Mouse (Mus musculus) intestine, embryonic 15.5 days (tissue): Measurements from ENCODE around the gene Cby1. TPM values are rescaled to one million over a fixed set of nuclear protein-coding genes. Genes with fewer than 3 reads are reported as not detected.

ENCODE experiments used
- ATAC-seq: fragments of 200-750 bp; cut with Nextera tagmentation; 2 replicates; pipeline ENCODE4 v1.8.0; 2017; ENCODE audit warnings: moderate TSS enrichment, moderate library complexity
- H3K27ac ChIP-seq: fragments of 300-500 bp; sonication (generic); 2 replicates; pipeline ENCODE4 v1.5.1; 2015; ENCODE audit warnings: mild to moderate bottlenecking, inconsistent platforms
- H3K27me3 ChIP-seq: fragments of 300-500 bp; sonication (generic); replicated peaks from 2 replicates; pipeline ENCODE4 v1.6.1; 2015; ENCODE audit warnings: inconsistent platforms
- H3K36me3 ChIP-seq: fragments of 300-500 bp; sonication (generic); 2 replicates; pipeline ENCODE4 v1.6.1; 2015; ENCODE audit warnings: inconsistent platforms
- H3K4me1 ChIP-seq: fragments of 300-500 bp; sonication (generic); replicated peaks from 2 replicates; pipeline ENCODE4 v1.6.1; 2015; ENCODE audit warnings: inconsistent platforms
- H3K4me2 ChIP-seq: fragments of 300-500 bp; sonication (generic); replicated peaks from 2 replicates; pipeline ENCODE4 v1.6.1; 2015; ENCODE audit warnings: mild to moderate bottlenecking, inconsistent platforms
- H3K4me3 ChIP-seq: fragments of 300-500 bp; sonication (generic); replicated peaks from 2 replicates; pipeline ENCODE4 v1.5.1; 2015; ENCODE audit warnings: inconsistent platforms
- H3K9ac ChIP-seq: fragments of 300-500 bp; sonication (generic); 2 replicates; pipeline ENCODE4 v1.6.1; 2015; ENCODE audit warnings: inconsistent platforms
- H3K9me3 ChIP-seq: fragments of 300-500 bp; sonication (generic); 2 replicates; pipeline ENCODE4 v1.6.1; 2016; ENCODE audit warnings: inconsistent platforms
- WGBS: fragments of 180-500 bp; shearing (Covaris S2); methylation state at CpG from one replicate; pipeline ENCODE4 v1.1.7; 2015; 5-methylcytosine and 5-hydroxymethylcytosine counted together
- polyA plus RNA-seq: library from polyadenylated mRNA; unstranded; fragments of >200 nt; fragmentation: Nextera tagmentation; extraction: Ambion mirVana; gene quantifications from 2 replicates; pipeline ENCODE4 v1.2.1, GENCODE M21; 2015

The Cby1 gene
- polyA plus RNA-seq, 1 experiment from 2014 or later: 39.0 TPM

DNA sequence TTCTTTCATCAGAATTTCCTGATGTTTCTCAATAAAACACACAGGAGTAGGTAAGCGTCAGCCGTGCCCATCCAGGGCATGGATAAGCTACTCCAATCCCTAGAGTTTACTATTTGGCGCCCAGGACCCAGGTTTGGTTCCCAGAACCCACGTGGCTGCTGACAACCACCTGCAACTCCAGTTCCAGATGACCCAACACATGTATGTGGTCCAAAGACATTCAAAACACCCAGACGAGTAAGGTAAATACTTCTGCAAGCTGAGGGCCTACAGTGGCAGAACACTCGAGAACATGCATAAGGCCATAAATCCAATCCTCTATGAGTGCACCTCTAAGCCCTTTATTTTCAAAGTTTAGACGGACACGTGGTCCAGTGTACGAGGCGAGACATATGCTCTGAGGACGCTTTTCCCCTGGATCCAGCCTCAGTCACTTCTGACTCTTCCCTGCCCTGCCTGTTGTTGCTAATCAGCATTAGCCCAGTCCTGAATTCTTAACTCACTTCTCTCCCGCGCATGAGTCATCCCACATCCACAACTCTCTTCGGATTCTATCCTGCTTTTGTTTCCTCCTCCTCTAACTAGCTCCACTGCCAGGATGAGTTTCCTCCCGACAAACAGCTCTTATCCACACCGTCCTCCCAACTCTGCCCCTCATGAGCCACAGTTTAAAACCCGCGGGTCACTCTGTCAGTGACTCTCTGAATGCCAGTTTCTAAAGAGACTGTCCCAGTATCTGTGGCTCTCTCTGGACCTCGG is 24.9 kb downstream of the Cby1 start:
- Histone ChIP-seq H3K27me3 (no peaks in the 10 kb centered on the region), H3K9ac (no peak overlapping the region), H3K27ac (no peak overlapping the region), H3K36me3 (0 out of 2 replicates have a peak, but pooled peaks cover 3% of the 10 kb centered on the region), H3K9me3 (no peaks in the 10 kb centered on the region), H3K4me3 (no peak overlapping the region), H3K4me1 (peaks cover 43% of the 10 kb centered on the region), H3K4me2 (peak overlapping the region; percentile 75)
- ATAC-seq: no peak
- WGBS: 55% methylated on average over 19 of the region's 19 CpGs

DNA sequence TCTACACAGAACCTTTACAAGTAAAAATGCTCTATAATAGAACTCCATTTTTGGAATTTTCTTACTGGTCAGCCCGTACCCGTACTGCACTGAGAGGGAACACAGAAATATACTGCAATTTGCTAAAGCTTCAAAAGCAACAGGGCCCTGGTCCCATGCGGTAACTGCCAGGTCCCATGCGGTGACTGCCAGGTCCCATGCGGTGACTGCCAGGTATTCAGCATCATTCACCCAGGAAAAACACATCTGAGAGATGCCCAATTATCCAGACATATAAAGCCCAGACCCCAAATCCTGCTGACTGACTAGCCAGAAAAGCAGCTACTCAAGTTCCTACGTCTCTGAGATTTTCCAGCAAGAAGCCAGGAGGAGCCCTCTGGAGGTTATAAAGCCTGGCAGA is 25.6 kb downstream of the Cby1 start:
- 0 out of 2 replicates have a peak, but pooled peaks cover 2% of the 10 kb centered on the region for H3K36me3 ChIP-seq
- ATAC-seq: no peak
- no peak overlapping the region for H3K27ac ChIP-seq
- 82% methylated on average over 6 of the region's 6 CpGs for WGBS
- no peak overlapping the region for H3K9ac ChIP-seq
- no peak overlapping the region for H3K4me3 ChIP-seq
- peak overlapping the region; percentile 75 for H3K4me2 ChIP-seq
- peaks cover 43% of the 10 kb centered on the region for H3K4me1 ChIP-seq
- no peaks in the 10 kb centered on the region for H3K9me3 ChIP-seq
- no peaks in the 10 kb centered on the region for H3K27me3 ChIP-seq

DNA sequence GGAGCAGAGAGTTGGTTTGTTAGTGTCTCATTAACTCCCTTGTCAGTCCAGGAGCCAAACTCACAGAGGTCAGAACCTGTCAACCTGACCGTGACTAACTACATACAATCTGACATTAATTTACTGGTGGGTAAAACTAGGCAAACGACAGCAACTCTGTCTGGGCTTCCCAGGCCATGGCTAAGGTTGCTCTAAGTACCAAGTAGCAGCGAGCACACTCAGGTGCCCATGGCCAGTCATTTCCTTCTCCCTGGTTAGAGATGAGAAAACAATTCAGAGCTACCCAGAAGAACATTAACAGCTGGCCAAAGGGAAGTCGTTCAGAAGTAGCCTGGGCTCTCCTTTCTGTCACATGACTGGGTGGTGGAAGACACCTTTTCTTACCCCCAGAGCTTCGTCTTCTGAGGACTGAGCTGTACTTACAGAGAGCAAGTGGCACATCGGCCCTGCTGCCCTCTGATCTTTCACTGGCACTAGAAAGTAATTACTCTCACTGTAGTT is 26.2 kb downstream of the Cby1 start:
- WGBS: 19% methylated on average over 6 of the region's 6 CpGs
- ATAC-seq: no peak
- H3K36me3 ChIP-seq: no peaks in the 10 kb centered on the region
- peak overlapping the region; percentile 96 for H3K4me3 ChIP-seq
- H3K4me1 ChIP-seq: peaks cover 43% of the 10 kb centered on the region
- peak overlapping the region; percentile 91 for H3K9ac ChIP-seq
- H3K27me3 ChIP-seq: no peaks in the 10 kb centered on the region
- H3K4me2 ChIP-seq: peak overlapping the region; percentile 75
- no peaks in the 10 kb centered on the region for H3K9me3 ChIP-seq
- no peak overlapping the region for H3K27ac ChIP-seq

DNA sequence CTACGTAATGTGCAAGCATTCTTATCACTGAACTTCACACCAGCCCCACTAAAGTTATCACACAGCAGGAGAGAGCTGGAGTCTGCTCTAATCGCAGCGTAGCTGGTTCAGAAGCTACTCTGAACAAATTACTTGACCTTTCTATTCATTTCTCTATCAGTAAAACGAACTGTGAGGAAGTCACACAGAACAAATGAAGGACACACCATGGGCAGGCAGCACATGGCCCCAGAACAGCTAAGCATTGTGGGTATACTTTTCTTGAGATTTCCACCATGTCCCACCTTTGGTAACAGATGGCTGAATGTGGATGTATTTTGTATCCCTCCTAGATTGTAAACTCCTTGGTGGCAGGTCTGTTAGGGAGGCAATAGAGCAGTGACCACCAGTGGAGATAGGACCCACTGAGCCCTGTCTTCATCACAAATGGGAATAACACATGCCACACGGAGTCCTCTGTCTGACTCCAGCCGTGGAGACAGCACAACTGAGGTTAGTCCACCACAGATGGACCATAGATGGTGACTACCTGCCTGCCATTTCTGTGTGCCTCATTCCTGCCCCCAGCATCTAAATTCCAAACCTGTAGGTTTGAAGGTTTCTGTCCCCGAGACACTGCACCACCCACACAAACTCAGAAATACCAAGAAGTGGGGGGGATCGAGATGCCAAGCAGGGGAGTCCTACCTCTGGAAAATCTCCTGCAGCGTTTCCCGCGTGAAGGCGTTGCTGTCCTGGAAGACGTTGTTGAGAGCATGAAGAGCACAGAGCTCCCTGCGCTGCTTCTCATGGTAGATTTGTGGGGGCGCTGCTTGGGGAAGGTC is 27.3 kb downstream of the Cby1 start:
- Histone ChIP-seq H3K36me3 (no peaks in the 10 kb centered on the region), H3K27me3 (no peaks in the 10 kb centered on the region), H3K27ac (no peak overlapping the region), H3K4me2 (peak overlapping the region; percentile 75), H3K4me1 (peaks cover 43% of the 10 kb centered on the region), H3K4me3 (peak overlapping the region; percentile 96), H3K9me3 (no peaks in the 10 kb centered on the region), H3K9ac (peak overlapping the region; percentile 91)
- WGBS: 11% methylated on average over 15 of the region's 15 CpGs
- no peak for ATAC-seq

DNA sequence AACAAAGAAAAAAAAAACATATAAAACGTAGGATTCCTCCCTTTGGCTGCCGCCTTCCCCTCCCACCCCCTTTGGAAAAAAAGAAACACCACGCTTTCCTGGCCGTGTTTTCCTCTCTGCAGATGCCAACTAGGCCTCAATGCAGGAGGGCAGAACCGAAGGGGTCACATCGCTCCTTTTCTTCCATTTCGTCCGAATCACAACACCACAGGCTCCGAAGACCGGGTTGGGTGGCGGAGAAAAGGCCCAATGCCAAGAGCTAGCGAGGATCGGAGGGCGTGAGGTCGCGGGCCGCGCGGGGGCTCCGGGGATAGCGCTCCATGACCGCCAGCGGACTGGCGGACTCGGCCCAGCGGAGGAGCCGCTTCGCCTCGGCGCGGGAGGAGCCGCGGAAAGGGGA is 28.2 kb downstream of the Cby1 start:
- no peaks in the 10 kb centered on the region for H3K9me3 ChIP-seq
- H3K27me3 ChIP-seq: no peaks in the 10 kb centered on the region
- H3K4me1 ChIP-seq: peaks cover 49% of the 10 kb centered on the region
- H3K27ac ChIP-seq: peak overlapping the region; percentile 96
- peak overlapping the region; percentile 75 for H3K4me2 ChIP-seq
- peak overlapping the region; percentile 96 for H3K4me3 ChIP-seq
- WGBS: under 1% methylated on average over 33 of the region's 33 CpGs
- no peak for ATAC-seq
- peak overlapping the region; percentile 91 for H3K9ac ChIP-seq
- no peaks in the 10 kb centered on the region for H3K36me3 ChIP-seq

DNA sequence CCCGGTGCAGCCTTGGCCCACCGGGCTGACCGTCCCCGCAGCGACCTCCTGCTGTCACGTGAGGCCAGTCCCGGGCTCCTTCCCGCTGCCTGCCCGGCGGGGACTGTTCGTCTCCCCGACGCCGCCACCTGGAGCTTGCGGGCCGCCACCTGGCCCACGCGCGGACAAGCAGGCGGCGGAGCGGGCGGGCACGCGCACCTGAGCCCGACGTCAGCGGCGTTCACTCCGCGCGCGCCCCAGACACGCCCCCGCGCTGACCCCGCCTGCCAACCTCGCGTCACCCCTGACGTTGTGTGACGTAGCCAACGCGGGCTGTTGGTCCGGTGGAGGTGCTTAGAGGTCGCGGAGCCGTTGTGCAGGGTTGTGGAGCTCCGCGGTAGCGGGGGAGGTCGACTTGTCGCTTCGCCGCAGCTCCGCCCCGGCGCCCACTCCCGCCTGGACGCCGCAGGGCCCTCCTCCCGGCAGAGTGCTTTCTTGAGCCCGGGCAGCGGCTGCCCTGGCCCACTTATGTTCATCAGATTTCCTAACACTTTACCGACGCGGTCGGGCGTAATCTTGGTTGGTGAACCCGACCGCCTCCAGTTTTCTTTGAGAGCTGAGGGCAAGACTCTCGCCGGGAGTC is 28.8 kb downstream of the Cby1 start, which contains the start of gene Josd1:
Gene Josd1, minus strand, starts transcription at position 274 of the 622 bp plus-strand sequence.
- peak; percentile 79 for ATAC-seq
- Histone ChIP-seq H3K27me3 (no peaks in the 10 kb centered on the region), H3K4me1 (peaks cover 52% of the 10 kb centered on the region), H3K27ac (peak within 1 kb of the TSS; percentile 96), H3K9me3 (no peaks in the 10 kb centered on the region), H3K4me3 (peak within 1 kb of the TSS; percentile 96), H3K36me3 (no peaks in the 10 kb centered on the region), H3K4me2 (peak within 1 kb of the TSS; percentile 75), H3K9ac (peak within 1 kb of the TSS; percentile 91)
- WGBS: under 1% methylated on average over 72 of the region's 72 CpGs

DNA sequence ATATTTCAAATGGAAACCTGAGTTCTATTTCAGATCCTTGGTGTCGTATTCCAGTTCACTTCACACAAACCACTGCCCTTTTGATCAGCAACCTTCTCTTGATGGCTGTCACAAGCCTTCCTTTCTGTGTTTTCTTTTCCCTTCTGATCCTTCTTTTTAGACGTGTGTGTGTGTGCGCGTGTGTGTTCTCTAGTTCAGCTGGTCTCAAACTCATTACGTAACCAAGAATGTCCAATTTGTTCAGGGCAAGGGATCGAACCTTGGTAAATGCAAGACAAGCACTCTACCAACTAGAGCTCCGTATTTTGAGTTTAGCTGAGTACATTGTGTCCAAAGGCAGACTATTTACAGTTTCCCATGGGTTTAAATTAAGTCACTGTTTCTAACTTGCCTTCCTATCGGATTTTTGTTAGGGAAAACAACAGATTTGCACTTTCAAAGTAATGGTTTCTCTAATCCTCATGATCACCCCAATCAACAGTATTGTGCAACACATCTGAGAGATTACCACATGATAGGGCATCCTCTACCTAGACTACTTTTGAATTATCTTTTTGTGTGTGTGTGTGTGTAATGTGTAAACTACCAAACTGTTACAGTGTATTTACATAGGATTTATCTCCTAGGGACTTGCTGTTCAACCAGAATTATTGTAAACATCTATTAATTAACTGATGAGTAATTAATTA is 29.4 kb downstream of the Cby1 start:
- Histone ChIP-seq H3K36me3 (no peaks in the 10 kb centered on the region), H3K4me3 (peak overlapping the region; percentile 96), H3K9me3 (no peaks in the 10 kb centered on the region), H3K4me1 (peaks cover 46% of the 10 kb centered on the region), H3K4me2 (peak overlapping the region; percentile 75), H3K27me3 (no peaks in the 10 kb centered on the region), H3K9ac (peak overlapping the region; percentile 91), H3K27ac (peak overlapping the region; percentile 96)
- ATAC-seq: no peak
- WGBS: 5% methylated on average over 8 of the region's 8 CpGs

DNA sequence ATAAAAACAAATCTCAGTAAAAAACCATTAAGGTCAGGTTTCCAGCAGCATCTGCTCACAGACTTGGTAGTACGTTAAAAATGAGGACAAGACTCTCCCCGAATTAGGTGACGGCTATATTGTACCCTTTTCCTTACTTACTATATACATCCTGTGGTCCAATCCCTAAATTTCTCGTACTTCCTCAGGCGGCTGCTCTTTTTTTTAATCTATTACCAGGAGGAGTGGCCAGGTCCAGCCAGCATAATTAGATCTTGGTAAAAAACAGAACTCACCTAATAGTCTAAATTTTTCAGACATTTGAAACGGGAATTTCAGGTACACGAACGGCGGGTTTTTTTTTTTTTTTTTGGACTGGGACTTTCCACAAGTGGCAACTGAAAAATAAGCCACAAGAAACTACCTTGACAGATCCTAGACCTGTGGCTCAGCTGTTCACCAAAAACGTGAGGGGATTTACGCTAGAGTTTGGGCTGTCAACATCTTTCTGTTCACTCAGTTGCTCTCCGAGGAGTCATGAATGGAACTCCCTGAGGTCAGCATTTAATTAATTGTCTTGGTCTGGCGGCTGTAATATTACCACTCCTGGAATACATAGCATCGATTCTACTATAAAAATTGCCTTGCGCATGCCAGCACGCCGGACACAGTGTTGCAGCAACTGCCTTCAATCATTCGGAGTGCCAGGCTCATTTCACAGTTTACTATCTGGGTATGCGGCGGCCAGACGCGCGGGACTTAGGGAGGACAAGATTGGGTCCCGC is 30.8 kb downstream of the Cby1 start:
- WGBS: 10% methylated on average over 24 of the region's 24 CpGs

DNA sequence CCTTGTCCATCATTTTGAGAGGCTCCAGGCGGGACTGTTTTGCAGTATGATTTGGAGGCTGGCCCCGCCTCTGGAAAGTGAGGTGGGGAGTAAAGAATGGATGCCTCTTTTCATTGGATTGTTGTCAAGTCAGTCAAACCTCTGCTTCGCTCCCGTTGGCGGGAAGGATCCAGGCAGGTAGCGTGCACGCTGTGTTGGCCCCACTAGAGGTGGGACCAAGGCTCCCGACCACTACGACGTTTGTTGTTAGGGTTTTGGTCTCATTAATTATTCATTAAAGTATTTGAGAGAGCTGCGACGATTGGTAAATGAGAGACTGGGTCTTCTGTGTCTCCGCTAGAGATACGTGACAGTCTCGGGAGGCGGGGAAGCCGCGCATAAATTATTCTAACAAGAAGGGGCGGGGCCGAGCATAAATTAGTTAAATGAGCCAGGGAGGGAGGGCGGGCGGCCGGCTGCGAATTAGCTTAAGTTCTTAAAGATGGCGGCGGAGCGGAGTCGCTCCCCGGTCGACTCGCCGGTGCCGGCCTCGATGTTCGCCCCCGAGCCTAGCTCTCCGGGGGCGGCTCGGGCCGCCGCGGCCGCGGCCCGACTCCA is 31.5 kb downstream of the Cby1 start, which contains the start of gene Gtpbp1:
Gene Gtpbp1, plus strand, starts transcription at position 420 of the 597 bp plus-strand sequence.
- under 1% methylated on average over 45 of the region's 45 CpGs for WGBS
- Histone ChIP-seq H3K36me3 (no peaks in the 10 kb centered on the region), H3K4me3 (peak within 1 kb of the TSS; percentile 92)

More for the DNA sequence above, 30.8 kb downstream of the Cby1 start:
- no peaks in the 10 kb centered on the region for H3K27me3 ChIP-seq
- H3K4me3 ChIP-seq: peak overlapping the region; percentile 92
- no peak for ATAC-seq
- peak overlapping the region; percentile 31; the same call in 1 of the 2 replicates for H3K9ac ChIP-seq
- H3K4me2 ChIP-seq: peak overlapping the region; percentile 80
- H3K9me3 ChIP-seq: no peaks in the 10 kb centered on the region
- H3K27ac ChIP-seq: peak overlapping the region; percentile 34; the same call in 1 of the 2 replicates
- peaks cover 34% of the 10 kb centered on the region for H3K4me1 ChIP-seq
- no peaks in the 10 kb centered on the region for H3K36me3 ChIP-seq

DNA sequence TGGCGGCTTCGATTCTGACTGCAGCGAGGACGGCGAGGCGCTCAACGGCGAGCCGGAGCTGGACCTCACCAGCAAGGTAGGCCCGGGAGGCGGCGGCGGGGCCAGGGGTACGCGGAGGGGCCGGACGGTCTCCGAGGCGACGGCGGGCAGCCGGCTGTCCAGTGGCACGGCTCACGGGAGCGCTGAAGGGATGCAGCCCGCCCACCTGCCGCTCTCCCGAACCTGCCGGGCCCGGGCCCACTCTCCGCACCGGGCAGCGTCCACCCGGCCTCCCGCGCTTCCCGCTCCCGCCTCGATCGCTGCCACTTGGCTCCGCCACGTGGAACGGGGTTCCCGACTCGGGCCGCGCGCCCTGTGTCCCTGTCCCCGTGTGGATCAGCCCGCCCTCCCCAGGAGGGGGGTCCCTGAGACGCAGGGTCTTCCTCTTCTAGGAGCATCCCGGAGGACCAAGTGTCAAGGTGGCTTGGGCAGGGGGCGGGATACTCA is 32.1 kb downstream of the Cby1 start:
- under 1% methylated on average over 49 of the region's 53 CpGs for WGBS
- ATAC-seq: peak; percentile 16
- peak overlapping the region; percentile 94 for H3K4me2 ChIP-seq
- peak overlapping the region; percentile 92 for H3K9ac ChIP-seq
- H3K27ac ChIP-seq: peak overlapping the region; percentile 82
- H3K9me3 ChIP-seq: no peaks in the 10 kb centered on the region
- H3K27me3 ChIP-seq: no peaks in the 10 kb centered on the region
- peak overlapping the region; percentile 92 for H3K4me3 ChIP-seq
- no peaks in the 10 kb centered on the region for H3K36me3 ChIP-seq
- peaks cover 22% of the 10 kb centered on the region for H3K4me1 ChIP-seq

More for the DNA sequence above, 31.5 kb downstream of the Cby1 start, which contains the start of gene Gtpbp1:
- H3K9ac ChIP-seq: peak within 1 kb of the TSS; percentile 92
- no peaks in the 10 kb centered on the region for H3K9me3 ChIP-seq
- H3K4me1 ChIP-seq: peaks cover 27% of the 10 kb centered on the region
- H3K4me2 ChIP-seq: peak within 1 kb of the TSS; percentile 94
- ATAC-seq: peak; percentile 94
- H3K27me3 ChIP-seq: no peaks in the 10 kb centered on the region
- H3K27ac ChIP-seq: peak within 1 kb of the TSS; percentile 82
